Mouse (Mus musculus) megakaryocyte, embryonic 14.5 days (primary cell): ENCODE measurements around the gene Cask.

Source experiments
- FLI1 ChIP-seq: IDR thresholded peaks from 2 replicates; pipeline ENCODE4 v1.6.1; 2012; ENCODE audit warnings: low read length, inconsistent platforms, mixed read lengths
- GATA1 ChIP-seq: IDR thresholded peaks from 3 replicates; pipeline ENCODE4 v1.6.1; 2012; ENCODE audit warnings: mixed read lengths, low read length, inconsistent platforms, borderline replicate concordance

DNA sequence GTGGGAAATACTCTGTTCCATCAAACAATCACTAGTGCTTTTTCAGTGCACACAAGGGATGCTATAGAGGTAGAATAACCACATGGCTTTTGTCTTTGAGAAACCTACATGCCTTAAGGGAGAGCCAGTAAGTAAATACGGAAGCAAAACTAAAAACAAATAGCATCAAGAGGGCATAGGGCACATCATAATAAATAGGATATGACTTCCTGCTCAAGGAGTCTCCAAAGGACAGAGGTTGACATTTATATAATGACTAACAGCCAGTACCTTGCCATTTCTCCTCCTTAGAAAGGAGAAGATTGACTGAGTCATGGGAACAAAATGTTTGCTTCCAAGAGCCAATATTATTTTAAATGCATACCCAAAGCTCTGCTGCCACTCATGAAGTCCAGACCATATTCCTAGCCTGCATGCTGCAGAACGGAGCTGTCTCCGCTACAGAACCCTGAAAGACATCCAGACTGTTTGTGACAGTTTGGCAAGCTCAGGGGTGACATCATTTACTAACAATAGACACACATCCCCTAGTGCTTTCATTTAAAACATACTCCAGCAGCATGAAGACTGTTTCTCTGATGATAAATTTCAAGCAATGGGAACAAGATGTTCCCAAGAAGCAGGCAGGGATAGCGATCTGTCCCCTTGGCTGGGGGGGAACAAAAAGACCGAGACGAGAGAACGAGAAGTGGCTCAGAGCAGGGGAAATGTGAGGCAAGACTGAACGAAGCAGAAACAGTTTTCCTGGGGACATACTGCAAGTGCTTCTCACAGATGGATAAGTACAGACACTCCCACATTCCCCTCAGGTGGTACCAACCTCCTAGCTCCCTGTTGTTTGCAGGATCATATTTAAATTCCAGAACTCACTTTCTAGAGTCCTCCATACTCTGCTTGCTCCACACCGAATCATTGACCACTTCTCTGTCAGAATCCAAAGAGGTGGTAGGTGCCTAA, 381.7 kb downstream of the Cask start:
- TF ChIP-seq GATA1: no peak
- no peak for TF ChIP-seq FLI1
